Mouse (Mus musculus) intestine, postnatal 0 days (tissue): ENCODE data around the gene Fhod1. TPM values are rescaled to one million over a fixed set of nuclear protein-coding genes. Genes with fewer than 3 reads are reported as not detected.

Experiments used
- ATAC-seq: fragments of 200-750 bp; cut with Nextera tagmentation; 2 replicates; pipeline ENCODE4 v1.8.0; 2017; ENCODE audit warnings: mild to moderate bottlenecking, moderate TSS enrichment, moderate library complexity
- H3K27ac ChIP-seq: fragments of 300-500 bp; sonication (generic); 2 replicates; pipeline ENCODE4 v1.5.1; 2014; ENCODE audit warnings: mild to moderate bottlenecking, low read depth, low read length, moderate library complexity
- H3K27me3 ChIP-seq: fragments of 300-500 bp; sonication (generic); replicated peaks from 2 replicates; pipeline ENCODE4 v1.6.1; 2014; ENCODE audit warnings: low read length, mixed read lengths; ENCODE audit not compliant: control insufficient read depth, insufficient read depth
- H3K36me3 ChIP-seq: fragments of 300-500 bp; sonication (generic); 2 replicates; pipeline ENCODE4 v1.6.1; 2014; ENCODE audit warnings: mild to moderate bottlenecking, moderate library complexity; ENCODE audit not compliant: control insufficient read depth, insufficient read depth
- H3K4me1 ChIP-seq: fragments of 300-500 bp; sonication (generic); replicated peaks from 2 replicates; pipeline ENCODE4 v1.6.1; 2014; ENCODE audit warnings: antibody characterized with exemption, low read length, mixed read lengths; ENCODE audit not compliant: control insufficient read depth, insufficient read depth
- H3K4me2 ChIP-seq: fragments of 300-500 bp; sonication (generic); replicated peaks from 2 replicates; pipeline ENCODE4 v1.6.1; 2014; ENCODE audit warnings: low read depth, mild to moderate bottlenecking, moderate library complexity
- H3K4me3 ChIP-seq: fragments of 300-500 bp; sonication (generic); 2 replicates; pipeline ENCODE4 v1.5.1; 2014; ENCODE audit warnings: low read depth, low read length
- H3K9ac ChIP-seq: fragments of 300-500 bp; sonication (generic); 2 replicates; pipeline ENCODE4 v1.6.1; 2014; ENCODE audit warnings: mild to moderate bottlenecking, low read depth, low read length
- H3K9me3 ChIP-seq: fragments of 300-500 bp; sonication (generic); 2 replicates; pipeline ENCODE4 v1.6.1; 2016; ENCODE audit warnings: mixed run types; ENCODE audit not compliant: control insufficient read depth
- CTCF ChIP-seq: sonication (generic); IDR thresholded peaks from 2 replicates; pipeline ENCODE4 v1.5.1; 2016; ENCODE audit warnings: low read depth, mild to moderate bottlenecking, control low read depth, antibody characterized with exemption, moderate library complexity
- WGBS: fragments of 180-500 bp; shearing (Covaris S2); extraction: QIAGEN DNeasy Blood & Tissue Kit; methylation state at CpG from one replicate; pipeline ENCODE4 v1.1.7; 2014; 5-methylcytosine and 5-hydroxymethylcytosine counted together
- polyA plus RNA-seq: library from polyadenylated mRNA; unstranded; fragments of >200 nt; fragmentation: Nextera tagmentation; extraction: Ambion mirVana; gene quantifications from 2 replicates; pipeline ENCODE4 v1.2.1, GENCODE M21; 2015

Fhod1 gene
- polyA plus RNA-seq, 1 experiment from 2014 or later: 1.3 TPM

GRCm38 (mm10) chr8:105338992-105339391 lies 8.8 kb downstream of the Fhod1 start:
- Histone ChIP-seq H3K27me3 (no peaks in the 10 kb centered on the region), H3K36me3 (peaks cover 43% of the 10 kb centered on the region), H3K9ac (no peak overlapping the region), H3K9me3 (no peaks in the 10 kb centered on the region), H3K27ac (no peak overlapping the region), H3K4me1 (peaks cover 5% of the 10 kb centered on the region), H3K4me2 (peak overlapping the region; percentile 10; the same call in 1 of the 2 replicates), H3K4me3 (no peak overlapping the region)
- 35% methylated on average over 4 of the region's 4 CpGs for WGBS
- TF ChIP-seq CTCF: no peak
- no peak for ATAC-seq

- 74% methylated on average over 32 of the region's 32 CpGs for WGBS
- Histone ChIP-seq H3K9me3 (no peaks in the 10 kb centered on the region), H3K9ac (no peak overlapping the region), H3K27me3 (no peaks in the 10 kb centered on the region), H3K4me3 (no peak overlapping the region), H3K4me2 (no peak overlapping the region), H3K36me3 (peaks cover 59% of the 10 kb centered on the region), H3K27ac (no peak overlapping the region), H3K4me1 (peaks cover 7% of the 10 kb centered on the region)
- TF ChIP-seq CTCF: no peak
- no peak for ATAC-seq
These were observed 11.2 kb downstream of the Fhod1 start for GRCm38 (mm10) chr8:105336373-105337130.

DNA sequence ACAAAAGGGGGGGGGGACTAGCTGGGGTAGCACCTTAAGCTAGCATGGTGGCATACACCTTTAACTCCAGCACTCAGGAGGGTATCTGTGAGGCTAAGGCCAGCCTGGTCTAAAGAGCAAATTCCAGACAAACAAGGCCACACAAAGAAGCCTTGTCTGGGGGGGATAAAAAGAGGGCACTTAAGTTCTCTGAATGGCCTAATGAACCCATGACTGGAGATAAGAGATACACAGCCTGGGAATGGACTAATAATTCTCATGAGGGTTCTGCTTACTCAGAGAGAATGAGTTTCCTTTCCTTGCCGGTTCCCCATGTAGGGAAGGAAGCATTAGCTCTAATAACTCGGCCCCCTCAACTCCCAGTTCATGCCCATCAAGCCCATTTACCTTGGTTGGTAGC lies 15.2 kb downstream of the Fhod1 start:
- Histone ChIP-seq H3K4me2 (no peak overlapping the region), H3K4me3 (no peak overlapping the region), H3K9me3 (no peaks in the 10 kb centered on the region), H3K27ac (peak overlapping the region; percentile 76), H3K9ac (no peak overlapping the region), H3K27me3 (no peaks in the 10 kb centered on the region), H3K4me1 (peaks cover 3% of the 10 kb centered on the region; the same call in 1 of the 2 replicates), H3K36me3 (peaks cover 87% of the 10 kb centered on the region)
- no peak for TF ChIP-seq CTCF
- WGBS: 39% methylated on average over 2 of the region's 2 CpGs
- ATAC-seq: peak; percentile 73

- Histone ChIP-seq H3K4me2 (no peak overlapping the region), H3K27ac (peak overlapping the region; percentile 62; the same call in 1 of the 2 replicates), H3K27me3 (no peaks in the 10 kb centered on the region), H3K4me3 (no peak overlapping the region), H3K36me3 (peaks cover 82% of the 10 kb centered on the region), H3K9ac (no peak overlapping the region), H3K9me3 (no peaks in the 10 kb centered on the region), H3K4me1 (peaks cover 3% of the 10 kb centered on the region; the same call in 1 of the 2 replicates)
- TF ChIP-seq CTCF: no peak
- WGBS: 94% methylated on average over 9 of the region's 9 CpGs
- ATAC-seq: no peak
These were observed 15.8 kb downstream of the Fhod1 start for GRCm38 (mm10) chr8:105331931-105332330.

DNA sequence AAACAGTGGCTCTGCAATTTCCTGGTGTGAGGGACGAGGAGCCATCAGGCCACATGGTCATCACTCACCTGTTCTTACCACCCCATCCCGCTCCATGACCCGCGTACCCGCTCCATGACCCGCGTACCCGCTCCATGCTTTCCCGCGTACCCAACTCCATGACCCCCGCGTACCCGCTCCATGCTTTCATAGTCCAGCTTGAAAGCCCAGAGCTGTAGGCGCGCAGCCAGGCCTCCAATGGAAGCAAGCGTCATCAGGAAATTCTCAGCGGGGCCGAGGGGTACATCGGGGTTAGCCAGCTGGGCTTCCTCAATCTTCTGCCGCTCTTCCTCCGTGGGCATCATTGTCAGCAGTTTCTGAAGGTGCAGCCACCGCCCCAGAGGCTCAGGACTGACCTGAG lies 16.3 kb downstream of the Fhod1 start:
- no peaks in the 10 kb centered on the region for H3K9me3 ChIP-seq
- H3K4me2 ChIP-seq: no peak overlapping the region
- peak overlapping the region; percentile 62; the same call in 1 of the 2 replicates for H3K27ac ChIP-seq
- no peak for ATAC-seq
- H3K36me3 ChIP-seq: peaks cover 77% of the 10 kb centered on the region
- no peak overlapping the region for H3K4me3 ChIP-seq
- TF ChIP-seq CTCF: no peak
- no peaks in the 10 kb centered on the region for H3K27me3 ChIP-seq
- peaks cover 3% of the 10 kb centered on the region; the same call in 1 of the 2 replicates for H3K4me1 ChIP-seq
- 91% methylated on average over 22 of the region's 22 CpGs for WGBS
- no peak overlapping the region for H3K9ac ChIP-seq

GRCm38 (mm10) chr8:105330325-105330724 lies 17.4 kb downstream of the Fhod1 start:
- Histone ChIP-seq H3K27ac (peak overlapping the region; percentile 62), H3K9ac (no peak overlapping the region), H3K27me3 (no peaks in the 10 kb centered on the region), H3K4me2 (no peak overlapping the region), H3K4me3 (no peak overlapping the region), H3K36me3 (peaks cover 65% of the 10 kb centered on the region), H3K4me1 (peaks cover 6% of the 10 kb centered on the region; the same call in 1 of the 2 replicates), H3K9me3 (no peaks in the 10 kb centered on the region)
- peak; percentile 46 for ATAC-seq
- TF ChIP-seq CTCF: no peak
- WGBS: 39% methylated on average over 12 of the region's 12 CpGs
